Mouse (Mus musculus) intestine, embryonic 14.5 days (tissue): ENCODE measurements around the gene Ipmk. TPM values are rescaled to one million over a fixed set of nuclear protein-coding genes. Genes with fewer than 3 reads are reported as not detected.
"Not testable (repeated sequence)": the region's sequence is repeated elsewhere in the genome, so short reads cannot be mapped to it uniquely, and the experiment has no call there.

ENCODE experiments used
- ATAC-seq: fragments of 200-750 bp; cut with Nextera tagmentation; replicated peaks from 2 replicates; pipeline ENCODE4 v1.8.0; 2017; ENCODE audit warnings: low read depth, moderate number of reproducible peaks, moderate TSS enrichment, moderate library complexity; ENCODE audit not compliant: low FRiP score, low TSS enrichment
- DNase-seq: peaks from one replicate; pipeline ENCODE4 v3.0.0-alpha.2; 2018; ENCODE audit warnings: low spot score
- H3K27ac ChIP-seq: fragments of 300-500 bp; sonication (generic); 2 replicates; pipeline ENCODE4 v1.5.1; 2014; ENCODE audit warnings: low read depth, mild to moderate bottlenecking, control low read depth
- H3K27me3 ChIP-seq: fragments of 300-500 bp; sonication (generic); replicated peaks from 2 replicates; pipeline ENCODE4 v1.6.1; 2014; ENCODE audit warnings: low read length, control low read depth; ENCODE audit not compliant: control insufficient read depth, insufficient read depth
- H3K36me3 ChIP-seq: fragments of 300-500 bp; sonication (generic); 2 replicates; pipeline ENCODE4 v1.6.1; 2014; ENCODE audit warnings: low read length, control low read depth; ENCODE audit not compliant: control insufficient read depth, insufficient read depth
- H3K4me1 ChIP-seq: fragments of 300-500 bp; sonication (generic); replicated peaks from 2 replicates; pipeline ENCODE4 v1.6.1; 2014; ENCODE audit warnings: low read length, control low read depth, mixed read lengths; ENCODE audit not compliant: control insufficient read depth, insufficient read depth
- H3K4me2 ChIP-seq: fragments of 300-500 bp; sonication (generic); 2 replicates; pipeline ENCODE4 v1.6.1; 2014; ENCODE audit warnings: low read length
- H3K4me3 ChIP-seq: fragments of 300-500 bp; sonication (generic); 2 replicates; pipeline ENCODE4 v1.5.1; 2014; ENCODE audit warnings: low read depth, low read length, control low read depth, mixed read lengths
- H3K9ac ChIP-seq: fragments of 300-500 bp; sonication (generic); 2 replicates; pipeline ENCODE4 v1.6.1; 2014; ENCODE audit warnings: mild to moderate bottlenecking, low read length
- H3K9me3 ChIP-seq: fragments of 300-500 bp; sonication (generic); 2 replicates; pipeline ENCODE4 v1.6.1; 2016; ENCODE audit warnings: low read length, control low read depth; ENCODE audit not compliant: control insufficient read depth
- WGBS: fragments of 180-500 bp; shearing (Covaris S2); extraction: QIAGEN DNeasy Blood & Tissue Kit; methylation state at CpG from one replicate; pipeline ENCODE4 v1.1.7; 2014; 5-methylcytosine and 5-hydroxymethylcytosine counted together
- polyA plus RNA-seq: library from polyadenylated mRNA; unstranded; fragments of >200 nt; fragmentation: Nextera tagmentation; extraction: Ambion mirVana; gene quantifications from 2 replicates; pipeline ENCODE4 v1.2.1, GENCODE M21; 2014

Ipmk gene
- polyA plus RNA-seq, 1 experiment from 2014 or later: 21.5 TPM

DNA sequence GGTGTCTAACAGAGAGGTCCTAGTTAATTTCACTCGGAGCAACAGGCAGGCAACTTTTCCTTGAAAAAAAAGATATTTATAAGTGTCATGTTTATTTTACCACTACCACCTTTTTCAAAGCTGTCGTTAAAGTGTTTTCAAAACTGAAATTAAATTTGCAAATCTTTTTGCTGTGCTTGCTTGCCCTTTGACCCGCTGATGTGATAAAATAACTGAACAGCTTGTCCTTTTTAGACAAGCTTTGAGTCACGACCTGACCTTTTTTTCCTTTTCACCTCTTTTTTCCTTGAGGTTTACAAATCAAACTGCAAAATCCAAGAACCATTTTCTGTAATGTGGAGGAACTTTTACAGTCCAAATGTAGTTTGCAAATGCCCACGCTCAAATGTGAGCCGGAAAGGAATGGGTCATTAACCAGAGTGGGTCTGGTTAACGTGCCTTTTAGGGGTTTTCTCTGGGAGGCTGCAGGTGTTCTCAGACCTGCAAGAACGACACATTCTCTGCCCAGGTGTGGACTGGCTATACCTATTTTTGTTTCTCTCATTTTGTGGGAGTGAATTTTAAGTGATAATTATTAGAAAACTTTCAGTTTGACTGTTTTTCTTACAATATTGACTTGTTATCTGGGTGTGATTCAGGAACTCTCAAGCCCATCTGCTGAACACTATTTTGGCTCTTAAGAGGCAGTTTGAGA lies 35.4 kb downstream of the Ipmk start:
- H3K4me2 ChIP-seq: no peak overlapping the region
- 62% methylated on average over 8 of the region's 8 CpGs for WGBS
- no peak for DNase-seq
- no peaks in the 10 kb centered on the region for H3K9me3 ChIP-seq
- no peaks in the 10 kb centered on the region for H3K4me1 ChIP-seq
- no peak overlapping the region for H3K9ac ChIP-seq
- no peaks in the 10 kb centered on the region for H3K27me3 ChIP-seq
- no peak for ATAC-seq
- H3K27ac ChIP-seq: no peak overlapping the region
- H3K4me3 ChIP-seq: no peak overlapping the region
- peaks cover 31% of the 10 kb centered on the region for H3K36me3 ChIP-seq

DNA sequence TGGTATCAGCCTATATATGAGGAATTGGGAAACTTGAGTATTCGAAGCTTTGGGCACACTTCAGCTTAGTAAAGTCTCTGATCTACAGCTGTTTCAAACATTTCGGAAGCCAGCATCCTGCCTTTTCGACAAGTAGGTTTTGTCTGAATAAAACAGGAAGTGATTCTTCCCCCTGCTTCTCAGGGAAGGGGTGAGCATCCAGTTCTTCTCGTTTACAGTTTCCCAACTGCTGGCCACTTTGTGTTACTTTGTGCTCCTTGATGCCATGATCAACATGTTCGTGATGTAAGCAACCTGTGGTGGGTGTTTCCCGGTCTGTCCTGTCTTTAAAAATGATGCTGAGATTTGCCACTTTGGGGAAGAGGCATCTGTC lies 36.0 kb downstream of the Ipmk start:
- peaks cover 26% of the 10 kb centered on the region for H3K36me3 ChIP-seq
- not testable (repeated sequence) for ATAC-seq, H3K9me3 ChIP-seq, H3K4me1 ChIP-seq, H3K9ac ChIP-seq, H3K4me2 ChIP-seq, DNase-seq, H3K27me3 ChIP-seq, H3K27ac ChIP-seq, H3K4me3 ChIP-seq
- WGBS: 75% methylated on average over 6 of the region's 6 CpGs

DNA sequence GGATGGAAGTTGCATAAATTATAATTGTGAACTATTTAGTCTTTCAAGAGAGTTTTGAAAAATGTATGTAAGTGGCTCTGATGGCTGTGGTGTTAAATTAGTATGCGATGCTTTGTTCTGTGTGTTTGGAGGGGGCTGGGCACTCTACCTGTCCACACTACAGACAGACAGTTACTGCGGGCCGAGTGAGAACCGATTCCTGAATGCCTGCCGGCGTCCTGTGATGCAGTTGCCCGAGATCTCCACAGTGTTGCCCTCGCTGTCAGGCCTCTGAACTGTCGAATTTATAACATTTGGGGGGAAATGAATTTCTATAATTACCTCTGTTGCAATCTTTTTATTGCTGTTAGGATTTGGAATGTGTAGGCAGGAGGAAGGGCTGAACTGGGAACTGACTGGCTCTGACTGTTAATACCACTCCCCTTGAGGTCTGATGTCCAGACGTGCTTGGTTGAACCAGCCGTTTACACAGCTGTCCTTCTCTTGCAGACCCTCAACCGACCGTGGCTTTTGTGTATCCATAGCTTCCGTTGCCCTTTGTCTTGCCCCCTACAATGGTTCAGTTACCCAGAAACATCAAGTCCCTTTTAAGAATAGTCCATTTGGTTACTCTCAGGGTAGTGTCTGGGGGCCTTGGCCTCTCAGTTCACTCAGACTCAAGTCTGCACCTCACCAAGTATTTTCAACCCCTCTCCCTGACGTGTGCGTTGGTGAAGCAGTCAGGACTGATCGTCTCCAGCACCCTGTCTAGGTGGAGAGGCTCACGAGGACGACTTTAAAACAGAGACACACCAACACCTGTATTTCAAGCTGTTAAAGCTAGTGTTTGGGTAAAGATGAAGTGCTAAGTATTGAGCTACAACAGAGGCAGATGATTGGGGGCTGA lies 36.8 kb downstream of the Ipmk start:
- 68% methylated on average over 19 of the region's 19 CpGs for WGBS
- no peaks in the 10 kb centered on the region for H3K9me3 ChIP-seq
- H3K4me3 ChIP-seq: no peak overlapping the region
- ATAC-seq (no peak; the same call in 1 of the 2 replicates), DNase-seq (no peak)
- H3K27ac ChIP-seq: no peak overlapping the region
- peaks cover 20% of the 10 kb centered on the region for H3K36me3 ChIP-seq
- H3K9ac ChIP-seq: no peak overlapping the region
- H3K27me3 ChIP-seq: no peaks in the 10 kb centered on the region
- no peaks in the 10 kb centered on the region for H3K4me1 ChIP-seq
- H3K4me2 ChIP-seq: no peak overlapping the region

DNA sequence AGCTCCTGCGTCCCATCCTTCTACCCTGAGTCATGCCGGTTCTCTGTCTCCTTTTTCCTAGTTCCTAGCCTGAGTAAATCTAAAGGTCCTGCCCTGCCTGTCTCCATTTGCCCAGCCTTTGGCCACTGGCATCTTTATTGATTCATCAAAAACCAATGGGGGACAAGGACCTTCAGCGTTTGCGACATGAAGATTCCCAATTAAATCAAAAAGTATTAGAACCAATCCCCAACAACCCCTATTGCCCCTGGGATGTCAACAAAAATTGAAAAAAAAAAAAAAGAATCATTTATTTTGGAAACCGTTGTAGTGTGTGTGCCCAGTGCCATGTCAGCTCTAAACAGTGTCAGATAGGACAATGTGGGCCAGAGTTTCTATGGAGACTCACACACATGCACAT lies 41.7 kb downstream of the Ipmk start:
- 90% methylated on average over 5 of the region's 5 CpGs for WGBS
- Histone ChIP-seq H3K4me3 (no peak overlapping the region), H3K27ac (no peak overlapping the region), H3K36me3 (no peaks in the 10 kb centered on the region), H3K4me2 (no peak overlapping the region), H3K9me3 (no peaks in the 10 kb centered on the region; the same call in 1 of the 2 replicates), H3K4me1 (no peaks in the 10 kb centered on the region), H3K27me3 (no peaks in the 10 kb centered on the region), H3K9ac (no peak overlapping the region)
- ATAC-seq (no peak), DNase-seq (no peak)

DNA sequence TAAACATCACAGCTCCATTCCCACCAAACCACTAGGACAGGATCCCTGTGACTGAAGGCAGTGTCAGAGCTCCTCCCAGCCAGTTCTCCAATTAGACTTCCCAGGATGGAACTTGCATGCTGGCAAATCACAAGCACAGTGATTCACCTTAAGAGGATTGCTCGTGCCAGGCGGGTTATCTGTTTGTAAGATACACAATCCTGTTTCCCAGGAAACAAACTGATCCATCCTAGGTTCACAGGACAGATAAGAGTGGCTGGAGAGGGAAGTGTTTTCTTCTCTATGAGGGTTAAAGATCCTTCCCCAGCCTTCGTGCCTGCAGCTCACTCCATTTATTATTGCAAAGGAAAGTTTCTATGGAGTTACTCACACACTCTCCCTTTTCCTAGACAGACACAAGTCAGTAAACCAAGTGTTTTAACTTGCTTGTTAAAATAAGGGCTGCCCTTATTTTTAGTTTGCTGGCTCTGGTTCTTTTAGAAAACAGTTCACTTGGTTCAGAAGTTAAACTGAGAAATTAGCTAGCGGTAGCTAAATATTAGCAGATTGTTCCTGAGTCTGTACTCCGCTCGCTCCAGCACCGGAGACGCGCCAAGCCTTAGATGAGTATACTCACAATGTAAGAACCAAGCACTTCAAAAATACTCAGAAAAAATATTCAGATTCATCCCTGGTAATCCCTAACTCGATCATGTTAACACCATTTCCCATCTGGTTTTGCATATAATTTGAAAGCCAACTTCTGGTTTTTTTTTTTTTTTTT lies 51.0 kb downstream of the Ipmk start:
- no peak for DNase-seq
- no peak for ATAC-seq
- Histone ChIP-seq H3K27ac (no peak overlapping the region), H3K36me3 (no peaks in the 10 kb centered on the region), H3K9ac (no peak overlapping the region), H3K27me3 (no peaks in the 10 kb centered on the region), H3K4me3 (no peak overlapping the region), H3K9me3 (no peaks in the 10 kb centered on the region), H3K4me1 (no peaks in the 10 kb centered on the region), H3K4me2 (no peak overlapping the region)
- 73% methylated on average over 10 of the region's 10 CpGs for WGBS

DNA sequence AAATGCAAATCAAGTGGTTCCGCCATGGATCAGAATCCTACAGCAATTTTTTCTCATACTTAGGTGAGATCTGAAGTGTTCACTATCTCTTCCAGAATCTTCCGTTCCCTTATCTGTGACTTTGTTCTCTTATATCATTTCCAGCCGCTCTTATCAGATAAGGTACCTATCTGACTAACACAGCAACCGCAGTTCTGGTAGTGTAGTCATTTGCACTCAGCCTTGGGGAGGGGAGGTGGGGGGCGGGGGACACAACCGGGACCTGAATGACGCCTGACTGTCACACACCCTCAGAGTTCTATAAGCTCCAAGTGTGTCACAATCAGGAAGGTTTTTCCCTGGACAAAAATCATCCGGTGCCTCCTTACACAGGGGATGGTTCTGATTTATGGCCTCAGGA lies 51.8 kb downstream of the Ipmk start:
- H3K4me3 ChIP-seq: no peak overlapping the region
- no peak overlapping the region for H3K27ac ChIP-seq
- 43% methylated on average over 8 of the region's 8 CpGs for WGBS
- no peaks in the 10 kb centered on the region for H3K27me3 ChIP-seq
- H3K9me3 ChIP-seq: no peaks in the 10 kb centered on the region
- H3K36me3 ChIP-seq: no peaks in the 10 kb centered on the region
- DNase-seq (no peak), ATAC-seq (no peak)
- H3K4me2 ChIP-seq: no peak overlapping the region
- no peak overlapping the region for H3K9ac ChIP-seq
- H3K4me1 ChIP-seq: no peaks in the 10 kb centered on the region

DNA sequence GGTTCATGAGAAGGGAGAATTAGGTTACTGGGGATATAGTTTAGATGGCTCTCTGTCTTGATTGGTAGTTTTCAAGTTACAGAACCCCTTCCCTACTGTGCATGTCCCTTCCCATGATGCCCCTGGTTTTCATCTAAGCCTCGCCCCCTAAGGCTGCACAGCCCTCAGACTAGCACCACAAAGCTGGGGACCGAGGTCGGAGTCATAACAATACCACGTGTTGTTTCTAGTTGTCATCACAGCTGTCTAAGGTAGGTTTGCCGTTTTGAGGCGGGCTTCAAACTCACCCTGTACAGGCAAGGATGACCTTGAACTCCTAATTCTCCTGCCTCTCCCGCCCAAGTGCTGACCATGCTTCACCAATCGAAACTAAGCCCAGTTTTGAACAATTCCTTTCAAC lies 52.4 kb downstream of the Ipmk start:
- Histone ChIP-seq H3K9ac (no peak overlapping the region), H3K27ac (no peak overlapping the region), H3K4me1 (no peaks in the 10 kb centered on the region), H3K27me3 (no peaks in the 10 kb centered on the region), H3K4me2 (no peak overlapping the region), H3K36me3 (no peaks in the 10 kb centered on the region), H3K4me3 (no peak overlapping the region), H3K9me3 (no peaks in the 10 kb centered on the region)
- no peak for DNase-seq
- ATAC-seq: no peak
- WGBS: 79% methylated on average over 8 of the region's 8 CpGs

DNA sequence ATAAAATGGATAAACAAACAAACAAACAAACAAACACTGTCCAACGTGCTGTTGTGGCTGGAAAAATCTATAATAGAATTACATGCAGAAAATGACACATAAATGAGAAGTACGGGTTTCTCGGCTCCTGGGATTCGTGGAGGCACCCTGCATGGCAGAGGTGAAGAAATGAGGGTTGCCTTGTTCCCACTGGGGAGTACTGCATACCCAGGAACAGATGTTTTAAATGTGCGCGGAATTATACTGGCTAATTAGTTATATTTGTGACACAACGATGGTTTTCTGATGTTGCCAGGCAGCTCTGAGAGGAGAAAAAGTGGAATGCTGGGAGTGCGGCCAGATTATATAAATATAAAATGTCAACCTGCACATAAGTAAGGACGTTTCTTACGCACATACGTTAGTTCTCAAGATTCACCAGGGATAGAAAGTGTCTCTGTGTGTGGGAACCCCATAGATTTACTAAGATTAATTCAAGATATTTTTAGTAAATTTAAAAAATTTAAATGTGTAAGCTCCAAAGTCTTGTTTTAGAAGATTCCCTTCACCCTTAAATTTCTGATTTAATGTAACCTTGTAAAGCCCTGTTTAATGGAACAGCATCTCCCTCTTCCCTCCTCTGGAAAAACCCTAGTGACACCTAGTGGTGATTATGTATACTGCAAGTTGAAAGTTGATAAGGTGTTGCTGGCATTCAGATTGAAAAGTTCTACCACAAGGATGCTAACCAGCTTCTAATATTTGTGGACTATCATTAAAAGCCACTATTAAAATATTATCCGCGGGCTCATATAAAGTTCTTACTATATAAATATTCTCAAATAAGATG lies 53.5 kb downstream of the Ipmk start:
- no peak overlapping the region for H3K4me3 ChIP-seq
- no peaks in the 10 kb centered on the region for H3K27me3 ChIP-seq
- no peaks in the 10 kb centered on the region for H3K4me1 ChIP-seq
- no peak overlapping the region for H3K9ac ChIP-seq
- no peaks in the 10 kb centered on the region for H3K9me3 ChIP-seq
- H3K27ac ChIP-seq: no peak overlapping the region
- no peak overlapping the region for H3K4me2 ChIP-seq
- DNase-seq (no peak), ATAC-seq (no peak)
- 67% methylated on average over 13 of the region's 13 CpGs for WGBS
- H3K36me3 ChIP-seq: no peaks in the 10 kb centered on the region
